Mouse (Mus musculus) intestine, embryonic 14.5 days (tissue): ENCODE results near the gene Tcerg1l. TPM values are rescaled to one million over a fixed set of nuclear protein-coding genes. Genes with fewer than 3 reads are reported as not detected.

Experiments
- ATAC-seq: fragments of 200-750 bp; cut with Nextera tagmentation; replicated peaks from 2 replicates; pipeline ENCODE4 v1.8.0; 2017; ENCODE audit warnings: low read depth, moderate number of reproducible peaks, moderate TSS enrichment, moderate library complexity; ENCODE audit not compliant: low FRiP score, low TSS enrichment
- DNase-seq: peaks from one replicate; pipeline ENCODE4 v3.0.0-alpha.2; 2018; ENCODE audit warnings: low spot score
- H3K27ac ChIP-seq: fragments of 300-500 bp; sonication (generic); 2 replicates; pipeline ENCODE4 v1.5.1; 2014; ENCODE audit warnings: low read depth, mild to moderate bottlenecking, control low read depth
- H3K27me3 ChIP-seq: fragments of 300-500 bp; sonication (generic); replicated peaks from 2 replicates; pipeline ENCODE4 v1.6.1; 2014; ENCODE audit warnings: low read length, control low read depth; ENCODE audit not compliant: control insufficient read depth, insufficient read depth
- H3K36me3 ChIP-seq: fragments of 300-500 bp; sonication (generic); 2 replicates; pipeline ENCODE4 v1.6.1; 2014; ENCODE audit warnings: low read length, control low read depth; ENCODE audit not compliant: control insufficient read depth, insufficient read depth
- H3K4me1 ChIP-seq: fragments of 300-500 bp; sonication (generic); replicated peaks from 2 replicates; pipeline ENCODE4 v1.6.1; 2014; ENCODE audit warnings: low read length, control low read depth, mixed read lengths; ENCODE audit not compliant: control insufficient read depth, insufficient read depth
- H3K4me2 ChIP-seq: fragments of 300-500 bp; sonication (generic); 2 replicates; pipeline ENCODE4 v1.6.1; 2014; ENCODE audit warnings: low read length
- H3K4me3 ChIP-seq: fragments of 300-500 bp; sonication (generic); 2 replicates; pipeline ENCODE4 v1.5.1; 2014; ENCODE audit warnings: low read depth, low read length, control low read depth, mixed read lengths
- H3K9ac ChIP-seq: fragments of 300-500 bp; sonication (generic); 2 replicates; pipeline ENCODE4 v1.6.1; 2014; ENCODE audit warnings: mild to moderate bottlenecking, low read length
- H3K9me3 ChIP-seq: fragments of 300-500 bp; sonication (generic); 2 replicates; pipeline ENCODE4 v1.6.1; 2016; ENCODE audit warnings: low read length, control low read depth; ENCODE audit not compliant: control insufficient read depth
- WGBS: fragments of 180-500 bp; shearing (Covaris S2); extraction: QIAGEN DNeasy Blood & Tissue Kit; methylation state at CpG from one replicate; pipeline ENCODE4 v1.1.7; 2014; 5-methylcytosine and 5-hydroxymethylcytosine counted together
- polyA plus RNA-seq: library from polyadenylated mRNA; unstranded; fragments of >200 nt; fragmentation: Nextera tagmentation; extraction: Ambion mirVana; gene quantifications from 2 replicates; pipeline ENCODE4 v1.2.1, GENCODE M21; 2014

The Tcerg1l gene
- polyA plus RNA-seq, 1 experiment from 2014 or later = 0.55 TPM

- WGBS = 46% methylated on average over 4 of the region's 4 CpGs
- Histone ChIP-seq H3K27ac (no peak overlapping the region), H3K36me3 (no peaks in the 10 kb centered on the region), H3K9ac (no peak overlapping the region), H3K9me3 (no peaks in the 10 kb centered on the region), H3K4me2 (no peak overlapping the region), H3K4me3 (no peak overlapping the region), H3K4me1 (no peaks in the 10 kb centered on the region; the same call in 1 of the 2 replicates), H3K27me3 (no peaks in the 10 kb centered on the region)
- no peak for DNase-seq
- no peak for ATAC-seq
These were observed 174.6 kb downstream of the Tcerg1l start for GRCm38 (mm10) chr7:138222951-138223350.

GRCm38 (mm10) chr7:138217556-138218098, 179.9 kb downstream of the Tcerg1l start:
- H3K4me1 ChIP-seq = peaks cover 8% of the 10 kb centered on the region; the same call in 1 of the 2 replicates
- no peaks in the 10 kb centered on the region for H3K9me3 ChIP-seq
- 68% methylated on average over 6 of the region's 6 CpGs for WGBS
- H3K36me3 ChIP-seq = no peaks in the 10 kb centered on the region
- H3K27me3 ChIP-seq = no peaks in the 10 kb centered on the region
- no peak for DNase-seq
- no peak overlapping the region for H3K4me2 ChIP-seq
- H3K4me3 ChIP-seq = no peak overlapping the region
- no peak overlapping the region for H3K9ac ChIP-seq
- H3K27ac ChIP-seq = no peak overlapping the region
- no peak for ATAC-seq

GRCm38 (mm10) chr7:138215177-138215830, 182.2 kb downstream of the Tcerg1l start:
- Histone ChIP-seq H3K9me3 (no peaks in the 10 kb centered on the region), H3K9ac (no peak overlapping the region), H3K36me3 (no peaks in the 10 kb centered on the region), H3K4me3 (no peak overlapping the region), H3K4me1 (peaks cover 8% of the 10 kb centered on the region; the same call in 1 of the 2 replicates), H3K4me2 (no peak overlapping the region; the same call in 1 of the 2 replicates), H3K27me3 (no peaks in the 10 kb centered on the region), H3K27ac (no peak overlapping the region)
- DNase-seq = peak; percentile 55
- peak; percentile 77 for ATAC-seq
- 15% methylated on average over 15 of the region's 15 CpGs for WGBS

- no peak for DNase-seq
- Histone ChIP-seq H3K27ac (no peak overlapping the region), H3K9ac (no peak overlapping the region), H3K27me3 (no peaks in the 10 kb centered on the region), H3K4me1 (peaks cover 8% of the 10 kb centered on the region; the same call in 1 of the 2 replicates), H3K36me3 (no peaks in the 10 kb centered on the region), H3K4me2 (no peak overlapping the region), H3K9me3 (no peaks in the 10 kb centered on the region), H3K4me3 (no peak overlapping the region)
- ATAC-seq = no peak
- WGBS = 35% methylated on average over 9 of the region's 9 CpGs
These were observed 182.8 kb downstream of the Tcerg1l start for GRCm38 (mm10) chr7:138214710-138215109.

GRCm38 (mm10) chr7:138209769-138210168, 187.8 kb downstream of the Tcerg1l start:
- Histone ChIP-seq H3K27ac (no peak overlapping the region), H3K9me3 (no peaks in the 10 kb centered on the region), H3K9ac (no peak overlapping the region), H3K4me3 (no peak overlapping the region), H3K4me1 (no peaks in the 10 kb centered on the region), H3K27me3 (no peaks in the 10 kb centered on the region), H3K4me2 (no peak overlapping the region), H3K36me3 (no peaks in the 10 kb centered on the region)
- ATAC-seq (no peak), DNase-seq (no peak)
- 35% methylated on average over 5 of the region's 5 CpGs for WGBS

GRCm38 (mm10) chr7:138205124-138205523, 192.4 kb downstream of the Tcerg1l start:
- Histone ChIP-seq H3K4me1 (no peaks in the 10 kb centered on the region), H3K36me3 (no peaks in the 10 kb centered on the region), H3K27me3 (no peaks in the 10 kb centered on the region), H3K4me3 (no peak overlapping the region), H3K9me3 (no peaks in the 10 kb centered on the region), H3K4me2 (no peak overlapping the region), H3K9ac (no peak overlapping the region), H3K27ac (no peak overlapping the region)
- DNase-seq = no peak
- 89% methylated on average over 2 of the region's 2 CpGs for WGBS
- ATAC-seq = no peak

- H3K27ac ChIP-seq = no peak overlapping the region
- H3K4me3 ChIP-seq = no peak overlapping the region
- no peaks in the 10 kb centered on the region for H3K27me3 ChIP-seq
- DNase-seq (no peak), ATAC-seq (no peak)
- no peak overlapping the region for H3K4me2 ChIP-seq
- no peak overlapping the region for H3K9ac ChIP-seq
- no peaks in the 10 kb centered on the region for H3K9me3 ChIP-seq
- H3K36me3 ChIP-seq = no peaks in the 10 kb centered on the region
- WGBS = 67% methylated on average over 15 of the region's 15 CpGs
- H3K4me1 ChIP-seq = no peaks in the 10 kb centered on the region; the same call in 1 of the 2 replicates
These were observed 195.2 kb downstream of the Tcerg1l start for GRCm38 (mm10) chr7:138202162-138202832.

GRCm38 (mm10) chr7:138199333-138200058, 198.0 kb downstream of the Tcerg1l start:
- ATAC-seq = no peak
- no peak overlapping the region for H3K4me3 ChIP-seq
- H3K4me2 ChIP-seq = peak overlapping the region; percentile 14
- H3K9me3 ChIP-seq = no peaks in the 10 kb centered on the region
- DNase-seq = no peak
- no peak overlapping the region for H3K27ac ChIP-seq
- WGBS = 31% methylated on average over 10 of the region's 10 CpGs
- no peaks in the 10 kb centered on the region for H3K27me3 ChIP-seq
- no peaks in the 10 kb centered on the region for H3K36me3 ChIP-seq
- H3K4me1 ChIP-seq = no peaks in the 10 kb centered on the region; the same call in 1 of the 2 replicates
- no peak overlapping the region for H3K9ac ChIP-seq
